Mouse (Mus musculus) heart, embryonic 13.5 days (tissue): ENCODE results near the gene Commd1. TPM values are rescaled to one million over a fixed set of nuclear protein-coding genes. Genes with fewer than 3 reads are reported as not detected.

Experiments used
- ATAC-seq: fragments of 200-750 bp; cut with Nextera tagmentation; 2 replicates; pipeline ENCODE4 v1.8.0; 2017; ENCODE audit warnings: moderate TSS enrichment; ENCODE audit not compliant: insufficient number of reproducible peaks, low FRiP score, low TSS enrichment; ENCODE audit errors: extremely low read depth
- H3K27ac ChIP-seq: fragments of 300-500 bp; sonication (generic); replicated peaks from 2 replicates; pipeline ENCODE4 v1.5.1; 2015; ENCODE audit warnings: moderate library complexity, mild to moderate bottlenecking, inconsistent platforms
- H3K27me3 ChIP-seq: fragments of 300-500 bp; sonication (generic); replicated peaks from 2 replicates; pipeline ENCODE4 v1.6.1; 2015; ENCODE audit warnings: mild to moderate bottlenecking, inconsistent platforms
- H3K36me3 ChIP-seq: fragments of 300-500 bp; sonication (generic); 2 replicates; pipeline ENCODE4 v1.6.1; 2015; ENCODE audit warnings: mild to moderate bottlenecking, inconsistent platforms
- H3K4me1 ChIP-seq: fragments of 300-500 bp; sonication (generic); 2 replicates; pipeline ENCODE4 v1.6.1; 2015; ENCODE audit warnings: inconsistent platforms
- H3K4me2 ChIP-seq: fragments of 300-500 bp; sonication (generic); 2 replicates; pipeline ENCODE4 v1.6.1; 2015; ENCODE audit warnings: inconsistent platforms, mild to moderate bottlenecking, moderate library complexity
- H3K4me3 ChIP-seq: fragments of 300-500 bp; sonication (generic); 2 replicates; pipeline ENCODE4 v1.5.1; 2015; ENCODE audit warnings: moderate library complexity, mild to moderate bottlenecking, inconsistent platforms
- H3K9ac ChIP-seq: fragments of 300-500 bp; sonication (generic); 2 replicates; pipeline ENCODE4 v1.6.1; 2015; ENCODE audit warnings: inconsistent platforms, mild to moderate bottlenecking, moderate library complexity
- H3K9me3 ChIP-seq: fragments of 300-500 bp; sonication (generic); 2 replicates; pipeline ENCODE4 v1.6.1; 2016; ENCODE audit warnings: inconsistent platforms
- WGBS: fragments of 180-500 bp; shearing (Covaris S2); methylation state at CpG from one replicate; pipeline ENCODE4 v1.1.7; 2015; ENCODE audit warnings: mixed read lengths; 5-methylcytosine and 5-hydroxymethylcytosine counted together
- polyA plus RNA-seq: library from polyadenylated mRNA; unstranded; fragments of >200 nt; fragmentation: Nextera tagmentation; extraction: Ambion mirVana; gene quantifications from 2 replicates; pipeline ENCODE4 v1.2.1, GENCODE M21; 2015

Gene Commd1
- polyA plus RNA-seq, 1 experiment from 2014 or later = 309 TPM

- 25% methylated on average over 4 of the region's 4 CpGs for whole genome bisulfite sequencing
- H3K4me3 ChIP-seq = peak overlapping the region; percentile 68
- no peaks in the 10 kb centered on the region for H3K27me3 ChIP-seq
- peak overlapping the region; percentile 93 for H3K4me2 ChIP-seq
- H3K9me3 ChIP-seq = no peaks in the 10 kb centered on the region
- peak overlapping the region; percentile 89 for H3K27ac ChIP-seq
- ATAC-seq = no peak
- H3K9ac ChIP-seq = peak overlapping the region; percentile 90
- peaks cover 21% of the 10 kb centered on the region for H3K36me3 ChIP-seq
- peaks cover 12% of the 10 kb centered on the region for H3K4me1 ChIP-seq
Measured at GRCm38 (mm10) chr11:23008824-23009200, 26.6 kb upstream of the Commd1 start.

- under 1% methylated on average over 40 of the region's 40 CpGs for WGBS
Measured at GRCm38 (mm10) chr11:23008181-23008823, 26.1 kb upstream of the Commd1 start.

GRCm38 (mm10) chr11:23007481-23008180 is 25.4 kb upstream of the Commd1 start, which contains the start of gene Fam161a:
Gene Fam161a, plus strand, starts transcription at chr11:23007531.
- peak within 1 kb of the TSS; percentile 90 for H3K9ac ChIP-seq
- H3K36me3 ChIP-seq = peaks cover 32% of the 10 kb centered on the region
- WGBS = 1% methylated on average over 22 of the region's 22 CpGs
- H3K9me3 ChIP-seq = no peaks in the 10 kb centered on the region
- H3K27ac ChIP-seq = peak within 1 kb of the TSS; percentile 89
- peak; percentile 84 for ATAC-seq
- no peaks in the 10 kb centered on the region for H3K27me3 ChIP-seq
- peaks cover 12% of the 10 kb centered on the region for H3K4me1 ChIP-seq
- peak within 1 kb of the TSS; percentile 68 for H3K4me3 ChIP-seq
- peak within 1 kb of the TSS; percentile 93 for H3K4me2 ChIP-seq

More at GRCm38 (mm10) chr11:23008181-23008823, 26.1 kb upstream of the Commd1 start:
- H3K4me2 ChIP-seq = peak overlapping the region; percentile 93
- ATAC-seq = peak; percentile 86
- peaks cover 12% of the 10 kb centered on the region for H3K4me1 ChIP-seq
- no peaks in the 10 kb centered on the region for H3K9me3 ChIP-seq
- peak overlapping the region; percentile 68 for H3K4me3 ChIP-seq
- no peaks in the 10 kb centered on the region for H3K27me3 ChIP-seq
- H3K36me3 ChIP-seq = peaks cover 26% of the 10 kb centered on the region
- H3K9ac ChIP-seq = peak overlapping the region; percentile 90
- peak overlapping the region; percentile 89 for H3K27ac ChIP-seq

- H3K9me3 ChIP-seq = no peaks in the 10 kb centered on the region
- peak overlapping the region; percentile 89 for H3K27ac ChIP-seq
- no peak for ATAC-seq
- peak overlapping the region; percentile 93 for H3K4me2 ChIP-seq
- 5% methylated on average over 6 of the region's 6 CpGs for WGBS
- H3K36me3 ChIP-seq = peaks cover 37% of the 10 kb centered on the region
- peaks cover 12% of the 10 kb centered on the region for H3K4me1 ChIP-seq
- H3K4me3 ChIP-seq = peak overlapping the region; percentile 68
- H3K9ac ChIP-seq = peak overlapping the region; percentile 77
- no peaks in the 10 kb centered on the region for H3K27me3 ChIP-seq
Measured at GRCm38 (mm10) chr11:23007166-23007480, 24.9 kb upstream of the Commd1 start.

GRCm38 (mm10) chr11:23005276-23005675 is 23.1 kb upstream of the Commd1 start:
- H3K9ac ChIP-seq = no peak overlapping the region; the same call in 1 of the 2 replicates
- H3K4me2 ChIP-seq = no peak overlapping the region
- no peak overlapping the region for H3K4me3 ChIP-seq
- 84% methylated on average over 1 of the region's 1 CpGs for WGBS
- H3K4me1 ChIP-seq = peaks cover 12% of the 10 kb centered on the region
- H3K27ac ChIP-seq = no peak overlapping the region
- ATAC-seq = no peak
- peaks cover 53% of the 10 kb centered on the region for H3K36me3 ChIP-seq
- H3K9me3 ChIP-seq = no peaks in the 10 kb centered on the region
- H3K27me3 ChIP-seq = no peaks in the 10 kb centered on the region

GRCm38 (mm10) chr11:22998308-22998707 is 16.1 kb upstream of the Commd1 start:
- no peak for ATAC-seq
- Histone ChIP-seq H3K27me3 (no peaks in the 10 kb centered on the region), H3K4me2 (no peak overlapping the region), H3K36me3 (peaks cover 90% of the 10 kb centered on the region), H3K4me1 (no peaks in the 10 kb centered on the region), H3K9ac (no peak overlapping the region), H3K4me3 (no peak overlapping the region), H3K27ac (no peak overlapping the region), H3K9me3 (no peaks in the 10 kb centered on the region)
- WGBS = 70% methylated on average over 1 of the region's 1 CpGs

- peaks cover 65% of the 10 kb centered on the region for H3K36me3 ChIP-seq
- H3K9me3 ChIP-seq = no peaks in the 10 kb centered on the region
- no peak for ATAC-seq
- WGBS = 96% methylated on average over 4 of the region's 4 CpGs
- H3K4me2 ChIP-seq = no peak overlapping the region
- H3K4me1 ChIP-seq = peaks cover 13% of the 10 kb centered on the region
- H3K9ac ChIP-seq = no peak overlapping the region
- H3K27ac ChIP-seq = no peak overlapping the region
- no peaks in the 10 kb centered on the region for H3K27me3 ChIP-seq
- no peak overlapping the region for H3K4me3 ChIP-seq
Measured at GRCm38 (mm10) chr11:22995461-22995860, 13.3 kb upstream of the Commd1 start.

GRCm38 (mm10) chr11:22994271-22994670 is 12.1 kb upstream of the Commd1 start:
- Histone ChIP-seq H3K27me3 (no peaks in the 10 kb centered on the region), H3K4me3 (no peak overlapping the region), H3K36me3 (peaks cover 53% of the 10 kb centered on the region), H3K4me2 (no peak overlapping the region), H3K27ac (no peak overlapping the region), H3K9ac (no peak overlapping the region), H3K9me3 (no peaks in the 10 kb centered on the region), H3K4me1 (peaks cover 13% of the 10 kb centered on the region)
- 92% methylated on average over 2 of the region's 2 CpGs for WGBS
- ATAC-seq = no peak

- H3K36me3 ChIP-seq = peaks cover 30% of the 10 kb centered on the region
- H3K4me1 ChIP-seq = peaks cover 13% of the 10 kb centered on the region
- peak overlapping the region; percentile 96 for H3K4me2 ChIP-seq
- H3K4me3 ChIP-seq = peak overlapping the region; percentile 77
- ATAC-seq = no peak
- H3K9me3 ChIP-seq = no peaks in the 10 kb centered on the region
- peak overlapping the region; percentile 96 for H3K9ac ChIP-seq
- WGBS = 8% methylated on average over 14 of the region's 14 CpGs
- H3K27ac ChIP-seq = peak overlapping the region; percentile 92; the same call in 1 of the 2 replicates
- H3K27me3 ChIP-seq = no peaks in the 10 kb centered on the region
Measured at GRCm38 (mm10) chr11:22991218-22991835, 9.1 kb upstream of the Commd1 start.

GRCm38 (mm10) chr11:22990393-22991126 is 8.4 kb upstream of the Commd1 start, which contains the start of gene Cct4:
Gene Cct4, plus strand, starts transcription at chr11:22990519.
- peak within 1 kb of the TSS; percentile 96 for H3K9ac ChIP-seq
- no peaks in the 10 kb centered on the region for H3K9me3 ChIP-seq
- WGBS = under 1% methylated on average over 66 of the region's 66 CpGs
- no peaks in the 10 kb centered on the region for H3K27me3 ChIP-seq
- H3K27ac ChIP-seq = peak within 1 kb of the TSS; percentile 92
- peak within 1 kb of the TSS; percentile 96 for H3K4me2 ChIP-seq
- peaks cover 13% of the 10 kb centered on the region for H3K4me1 ChIP-seq
- peak within 1 kb of the TSS; percentile 77 for H3K4me3 ChIP-seq
- peaks cover 24% of the 10 kb centered on the region for H3K36me3 ChIP-seq
- peak; percentile 97 for ATAC-seq

- peak overlapping the region; percentile 96 for H3K9ac ChIP-seq
- H3K4me1 ChIP-seq = peaks cover 13% of the 10 kb centered on the region
- 52% methylated on average over 1 of the region's 1 CpGs for WGBS
- no peak for ATAC-seq
- H3K27ac ChIP-seq = peak overlapping the region; percentile 92
- H3K4me2 ChIP-seq = peak overlapping the region; percentile 96
- H3K4me3 ChIP-seq = peak overlapping the region; percentile 77
- no peaks in the 10 kb centered on the region for H3K27me3 ChIP-seq
- H3K36me3 ChIP-seq = peaks cover 16% of the 10 kb centered on the region
- H3K9me3 ChIP-seq = no peaks in the 10 kb centered on the region
Measured at GRCm38 (mm10) chr11:22989786-22990185, 7.6 kb upstream of the Commd1 start.
